12 mouse cellular contexts compared by ENCODE assay signal in genomic region chr5:115492711-115493335, GRCm38 (mm10). TPM values are rescaled to one million over a fixed set of nuclear protein-coding genes. Genes with fewer than 3 reads are reported as not detected.
DNase-seq lines count a peak whose midpoint lies in the region; ATAC-seq and TF ChIP-seq lines count a peak whose summit lies in the region.
"Had no signal": no experiment of that assay in that cellular context is flagged by ENCODE, and none has a peak within 500 bp of the region (broad histone marks: within the 10 kb centered on the region; RNA-seq: fewer than 3 reads in every experiment).

No protein-coding gene starts in this region.

- H3K27ac ChIP-seq in heart, embryonic 15.5 days: peak overlapping the region; percentile 79
- peak overlapping the region; percentile 41; the same call in 1 of the 2 replicates for H3K27ac ChIP-seq in intestine, postnatal 0 days (ENCODE audit: low read depth, low read length)
- no peak overlapping the region for H3K27ac ChIP-seq in hindbrain, embryonic 13.5 days

- no peak for TF ChIP-seq CTCF in C2C12 (IDR thresholded peaks at IDR 0.05; ENCODE audit: control insufficient read depth, insufficient read depth, insufficient read length)
- no peak for TF ChIP-seq CTCF in intestine, postnatal 0 days (IDR thresholded peaks at IDR 0.05; ENCODE audit: low read depth)

- H3K36me3 ChIP-seq in heart, embryonic 15.5 days: no peaks in the 10 kb centered on the region
- no peaks in the 10 kb centered on the region for H3K36me3 ChIP-seq in C2C12 (ENCODE audit: control insufficient read depth, insufficient read depth)
- no peaks in the 10 kb centered on the region for H3K36me3 ChIP-seq in intestine, postnatal 0 days (ENCODE audit: control insufficient read depth, insufficient read depth)
- no peaks in the 10 kb centered on the region for H3K36me3 ChIP-seq in hindbrain, embryonic 13.5 days
- H3K36me3 ChIP-seq: liver, embryonic 15.5 days; midbrain, embryonic 10.5 days had no signal

- no peaks in the 10 kb centered on the region for H3K27me3 ChIP-seq in heart, embryonic 15.5 days
- no peaks in the 10 kb centered on the region for H3K27me3 ChIP-seq in C2C12 (ENCODE audit: control insufficient read depth, insufficient read depth, insufficient read length)
- no peaks in the 10 kb centered on the region for H3K27me3 ChIP-seq in intestine, postnatal 0 days (replicated peaks; ENCODE audit: control insufficient read depth, insufficient read depth, low read length)
- no peaks in the 10 kb centered on the region for H3K27me3 ChIP-seq in hindbrain, embryonic 13.5 days
- H3K27me3 ChIP-seq: Patski had no signal

- H3K4me3 ChIP-seq in heart, embryonic 15.5 days: no peak overlapping the region
- H3K4me3 ChIP-seq in C2C12 (ENCODE audit: insufficient read depth, poor library complexity, severe bottlenecking): no peak overlapping the region
- no peak overlapping the region for H3K4me3 ChIP-seq in intestine, postnatal 0 days (ENCODE audit: low read depth, low read length)
- no peak overlapping the region for H3K4me3 ChIP-seq in hindbrain, embryonic 13.5 days

- WGBS in heart, embryonic 15.5 days: 63% methylated on average over 6 of the region's 6 CpGs
- WGBS in intestine, postnatal 0 days: 31% methylated on average over 6 of the region's 6 CpGs
- 77% methylated on average over 6 of the region's 6 CpGs for WGBS in hindbrain, embryonic 13.5 days

- DNase-seq in heart, adult 9 months (ENCODE audit: low spot score in 2 of 2): no peak
- peak; percentile 62 for DNase-seq in Muller cell, postnatal 12 days (ENCODE audit: inconsistent ontology term)
- no peak for DNase-seq in urinary bladder, postnatal 10 days (ENCODE audit: low spot score)
- DNase-seq: embryo, embryonic 11 days had no signal

- peaks cover 38% of the 10 kb centered on the region for H3K4me1 ChIP-seq in heart, embryonic 15.5 days (replicated peaks)
- no peaks in the 10 kb centered on the region for H3K4me1 ChIP-seq in intestine, postnatal 0 days (replicated peaks; ENCODE audit: control insufficient read depth, insufficient read depth, low read length)
- H3K4me1 ChIP-seq in hindbrain, embryonic 13.5 days (replicated peaks): peaks cover 21% of the 10 kb centered on the region

- no peak overlapping the region for H3ac ChIP-seq in C2C12 (ENCODE audit: control insufficient read depth, insufficient read length, low read depth)

- no peaks in the 10 kb centered on the region for H3K9me3 ChIP-seq in heart, embryonic 15.5 days (replicated peaks)
- no peaks in the 10 kb centered on the region for H3K9me3 ChIP-seq in intestine, postnatal 0 days (ENCODE audit: control insufficient read depth)
- no peaks in the 10 kb centered on the region for H3K9me3 ChIP-seq in hindbrain, embryonic 13.5 days
- H3K9me3 ChIP-seq: liver, embryonic 15.5 days; midbrain, embryonic 10.5 days had no signal

- H3K9ac ChIP-seq in heart, embryonic 15.5 days: no peak overlapping the region
- no peak overlapping the region for H3K9ac ChIP-seq in intestine, postnatal 0 days (ENCODE audit: low read depth, low read length)
- H3K9ac ChIP-seq in hindbrain, embryonic 13.5 days: no peak overlapping the region

- no peaks in the 10 kb centered on the region for H3K79me3 ChIP-seq in C2C12 (ENCODE audit: low read depth)

- H3K79me2 ChIP-seq in C2C12 (ENCODE audit: control insufficient read depth, insufficient read depth): no peaks in the 10 kb centered on the region

- no peak for ATAC-seq in heart, embryonic 15.5 days (replicated peaks; ENCODE audit: insufficient number of reproducible peaks, insufficient read depth, low FRiP score, low read depth)
- no peak for ATAC-seq in intestine, postnatal 0 days
- no peak for ATAC-seq in hindbrain, embryonic 13.5 days (ENCODE audit: low FRiP score)
- ATAC-seq: forebrain, embryonic 14.5 days had no signal

- 0 out of 2 replicates have a peak overlapping the region, but pooled peaks have one; percentile 13 for H3K4me2 ChIP-seq in heart, embryonic 15.5 days
- no peak overlapping the region for H3K4me2 ChIP-seq in intestine, postnatal 0 days (replicated peaks; ENCODE audit: low read depth)
- no peak overlapping the region for H3K4me2 ChIP-seq in hindbrain, embryonic 13.5 days

TF ChIP-seq in C2C12, 6 proteins besides CTCF, POLR2A, EP300 and RAD21:
- TF ChIP-seq MYOG (IDR thresholded peaks at IDR 0.05; ENCODE audit: control insufficient read depth, extremely low read depth, insufficient read length) (no peak), USF1 (IDR thresholded peaks at IDR 0.05; ENCODE audit: low read depth) (no peak), CEBPB (IDR thresholded peaks at IDR 0.05; ENCODE audit: low read depth) (no peak), MYOD1 (IDR thresholded peaks at IDR 0.05; ENCODE audit: control insufficient read depth, insufficient read length, low read depth) (peak; percentile 29), FOSL1 (IDR thresholded peaks at IDR 0.05; ENCODE audit: insufficient read depth, low read length, poor library complexity, severe bottlenecking) (peak; percentile 68), MAX (IDR thresholded peaks at IDR 0.05) (peak; percentile 44)

RNA-seq across cellular contexts. Expression of gene Sirt4, which starts 8.3 kb away (rescaled TPM):
- polyA plus RNA-seq in heart, embryonic 15.5 days (2015; fragmentation: Nextera tagmentation; extraction: Ambion mirVana): 20.9 TPM in 2 replicates
- polyA plus RNA-seq in C2C12 (2012; fragmentation: generic; extraction: Trizol): 9.2 TPM
- 5.0 and 6.4 TPM in 2 replicates for polyA plus RNA-seq in intestine, postnatal 0 days (2015; fragmentation: Nextera tagmentation; extraction: Ambion mirVana)
- 30.0 TPM in 2 replicates for polyA plus RNA-seq in hindbrain, embryonic 13.5 days (2015; fragmentation: Nextera tagmentation; extraction: Ambion mirVana)

RNA-seq across cellular contexts. Expression of gene Pxn, which starts 13.7 kb away (rescaled TPM):
- 33.5 and 46.2 TPM in 2 replicates for polyA plus RNA-seq in heart, embryonic 15.5 days (2015; fragmentation: Nextera tagmentation; extraction: Ambion mirVana)
- polyA plus RNA-seq in C2C12 (2012; fragmentation: generic; extraction: Trizol): 46.8 TPM
- 65.1 and 71.1 TPM in 2 replicates for polyA plus RNA-seq in intestine, postnatal 0 days (2015; fragmentation: Nextera tagmentation; extraction: Ambion mirVana)
- polyA plus RNA-seq in hindbrain, embryonic 13.5 days (2015; fragmentation: Nextera tagmentation; extraction: Ambion mirVana): 19.9 and 23.4 TPM in 2 replicates

RNA-seq across cellular contexts. Expression of gene Pla2g1b, which starts 26.8 kb away (rescaled TPM):
- 0.32 and 0.52 TPM in 2 replicates for polyA plus RNA-seq in heart, embryonic 15.5 days (2015; fragmentation: Nextera tagmentation; extraction: Ambion mirVana)
- polyA plus RNA-seq in C2C12 (2012; fragmentation: generic; extraction: Trizol): not detected
- 0.78 and 0.98 TPM in 2 replicates for polyA plus RNA-seq in intestine, postnatal 0 days (2015; fragmentation: Nextera tagmentation; extraction: Ambion mirVana)
- not detected in 2 replicates for polyA plus RNA-seq in hindbrain, embryonic 13.5 days (2015; fragmentation: Nextera tagmentation; extraction: Ambion mirVana)
- polyA plus RNA-seq: forebrain, embryonic 14.5 days; liver, embryonic 15.5 days; Patski had no signal
